Mouse (Mus musculus): ENCODE data around the gene Man1c1. TPM values are rescaled to one million over a fixed set of nuclear protein-coding genes. Genes with fewer than 3 reads are reported as not detected.

The Man1c1 gene
- total RNA-seq, 2 experiments from 2014 or later = 1.4 to 6.1 TPM

DNA sequence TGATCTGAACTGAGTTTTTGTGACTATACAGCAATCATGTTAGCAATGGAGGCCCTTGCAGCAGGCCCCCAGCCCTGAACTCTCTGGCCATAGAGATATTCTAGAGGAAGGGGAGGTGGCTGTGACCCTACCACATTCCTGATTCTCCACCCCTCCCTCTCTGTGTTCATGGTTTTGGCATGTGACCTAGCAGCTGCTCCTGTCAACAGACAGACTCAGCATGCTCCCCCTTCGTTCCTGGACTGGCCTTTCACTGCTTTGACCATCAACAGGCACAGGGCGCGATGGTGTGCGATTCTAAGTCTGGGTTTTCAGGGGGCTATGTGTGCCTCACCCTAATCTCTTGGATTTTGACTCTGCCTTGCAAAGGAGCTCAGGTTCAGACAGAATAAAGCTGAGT lies 86.3 kb downstream of the Man1c1 start:
- ATAC-seq (replicated peaks; ENCODE audit: low FRiP score, poor library complexity, severe bottlenecking) = no peak

- no peak for ATAC-seq (replicated peaks; ENCODE audit: low FRiP score, poor library complexity, severe bottlenecking)
These were observed 88.0 kb downstream of the Man1c1 start for GRCm38 (mm10) chr4:134615929-134616625.

GRCm38 (mm10) chr4:134612070-134612667 lies 91.9 kb downstream of the Man1c1 start:
- ATAC-seq (replicated peaks; ENCODE audit: low FRiP score, poor library complexity, severe bottlenecking) = no peak

GRCm38 (mm10) chr4:134610616-134611015 lies 93.5 kb downstream of the Man1c1 start:
- no peak for ATAC-seq (replicated peaks; ENCODE audit: low FRiP score, poor library complexity, severe bottlenecking)

- ATAC-seq (replicated peaks; ENCODE audit: low FRiP score, poor library complexity, severe bottlenecking) = no peak
These were observed 96.4 kb downstream of the Man1c1 start for GRCm38 (mm10) chr4:134607679-134608078.

DNA sequence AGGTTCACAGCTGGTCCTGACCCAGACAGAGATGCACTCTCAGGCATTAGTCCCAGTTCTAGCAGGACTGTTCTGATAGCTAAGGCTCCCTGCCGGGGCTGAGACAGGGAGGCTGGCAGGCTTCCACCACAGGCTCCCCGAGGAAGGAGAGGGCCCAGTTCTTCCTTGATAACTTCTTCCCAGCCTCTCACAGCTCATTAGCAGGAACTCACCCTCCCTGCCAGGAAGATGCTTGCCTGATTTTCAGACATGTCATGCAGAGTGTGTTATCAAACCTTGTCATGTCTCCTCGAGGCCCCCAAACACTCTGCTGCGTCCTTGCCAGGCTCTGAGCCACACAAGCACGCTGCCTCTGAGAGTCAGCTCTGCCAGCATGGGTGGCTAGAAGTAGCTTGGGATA lies 98.0 kb downstream of the Man1c1 start:
- ATAC-seq (replicated peaks; ENCODE audit: low FRiP score, poor library complexity, severe bottlenecking) = no peak

DNA sequence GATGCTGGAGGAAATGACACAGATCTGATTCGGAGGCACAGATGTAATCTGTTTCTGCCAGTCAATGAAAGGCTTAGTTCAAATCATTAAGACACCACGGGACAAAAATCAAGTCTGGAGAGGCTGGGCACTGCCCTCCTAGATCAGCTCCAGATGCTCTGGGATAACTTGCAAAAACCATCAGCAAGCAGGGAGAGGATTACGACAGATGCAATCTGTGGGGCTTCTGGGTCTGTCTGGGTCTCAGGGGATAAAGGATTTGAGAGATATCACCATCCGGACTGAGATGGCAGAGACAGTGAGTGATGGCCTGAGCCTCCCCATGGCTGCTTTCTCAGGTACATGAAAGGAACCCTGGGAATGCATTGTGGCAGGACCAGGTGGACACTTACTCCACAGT lies 99.6 kb downstream of the Man1c1 start:
- ATAC-seq (replicated peaks; ENCODE audit: low FRiP score, poor library complexity, severe bottlenecking) = no peak

GRCm38 (mm10) chr4:134603553-134603952 lies 100.5 kb downstream of the Man1c1 start:
- no peak for ATAC-seq (replicated peaks; ENCODE audit: low FRiP score, poor library complexity, severe bottlenecking)

GRCm38 (mm10) chr4:134602610-134603009 lies 101.5 kb downstream of the Man1c1 start:
- no peak for ATAC-seq (replicated peaks; ENCODE audit: low FRiP score, poor library complexity, severe bottlenecking)

GRCm38 (mm10) chr4:134601981-134602380 lies 102.1 kb downstream of the Man1c1 start:
- no peak for ATAC-seq (replicated peaks; ENCODE audit: low FRiP score, poor library complexity, severe bottlenecking)

DNA sequence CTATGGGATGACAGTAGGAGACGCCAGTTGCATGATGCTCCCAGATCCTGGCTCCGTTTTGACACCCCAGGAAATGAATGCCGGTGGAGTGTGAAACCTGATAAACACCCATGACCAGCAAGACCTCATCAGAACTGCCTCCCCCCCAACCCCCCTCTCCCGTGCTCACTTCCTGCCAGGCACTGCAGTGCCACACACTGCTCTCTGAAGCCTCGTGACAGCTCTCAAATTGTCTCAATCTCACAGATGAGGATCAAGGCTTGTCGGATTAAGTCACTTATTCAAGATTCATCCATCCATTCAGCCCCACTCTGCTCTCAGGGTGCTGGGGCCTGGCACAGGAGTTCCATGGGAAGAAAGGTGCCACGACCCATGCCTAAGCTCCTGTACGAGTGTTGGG lies 102.7 kb downstream of the Man1c1 start:
- no peak for ATAC-seq (replicated peaks; ENCODE audit: low FRiP score, poor library complexity, severe bottlenecking)

DNA sequence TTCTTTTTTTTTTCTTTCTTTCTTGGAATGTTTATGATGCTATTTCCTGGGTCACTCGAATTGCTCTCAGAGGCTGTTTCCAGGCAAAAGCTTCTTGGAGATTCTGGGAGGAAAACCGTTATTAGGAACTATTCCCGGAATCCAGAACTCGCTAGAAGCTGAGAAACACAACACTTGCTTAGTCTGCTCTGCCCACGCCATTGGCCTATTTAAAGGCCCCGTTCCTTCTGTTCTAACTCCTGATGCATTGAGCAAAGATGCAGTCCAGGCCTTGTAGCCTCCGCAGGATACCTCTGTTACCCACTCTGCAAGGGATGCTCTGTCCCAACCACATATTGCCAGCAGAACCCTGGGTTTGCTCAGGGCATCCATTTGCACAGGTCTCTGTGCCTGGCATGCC lies 103.3 kb downstream of the Man1c1 start:
- ATAC-seq (replicated peaks; ENCODE audit: low FRiP score, poor library complexity, severe bottlenecking) = no peak

- no peak for ATAC-seq (replicated peaks; ENCODE audit: low FRiP score, poor library complexity, severe bottlenecking)
These were observed 104.0 kb downstream of the Man1c1 start for GRCm38 (mm10) chr4:134600060-134600459.

- no peak for ATAC-seq (replicated peaks; ENCODE audit: low FRiP score, poor library complexity, severe bottlenecking)
These were observed 107.0 kb downstream of the Man1c1 start for GRCm38 (mm10) chr4:134596816-134597692.

- no peak for ATAC-seq (replicated peaks; ENCODE audit: low FRiP score, poor library complexity, severe bottlenecking)
These were observed 109.2 kb downstream of the Man1c1 start for GRCm38 (mm10) chr4:134594731-134595439.

- no peak for ATAC-seq (replicated peaks; ENCODE audit: low FRiP score, poor library complexity, severe bottlenecking)
These were observed 111.6 kb downstream of the Man1c1 start for GRCm38 (mm10) chr4:134592442-134592841.

DNA sequence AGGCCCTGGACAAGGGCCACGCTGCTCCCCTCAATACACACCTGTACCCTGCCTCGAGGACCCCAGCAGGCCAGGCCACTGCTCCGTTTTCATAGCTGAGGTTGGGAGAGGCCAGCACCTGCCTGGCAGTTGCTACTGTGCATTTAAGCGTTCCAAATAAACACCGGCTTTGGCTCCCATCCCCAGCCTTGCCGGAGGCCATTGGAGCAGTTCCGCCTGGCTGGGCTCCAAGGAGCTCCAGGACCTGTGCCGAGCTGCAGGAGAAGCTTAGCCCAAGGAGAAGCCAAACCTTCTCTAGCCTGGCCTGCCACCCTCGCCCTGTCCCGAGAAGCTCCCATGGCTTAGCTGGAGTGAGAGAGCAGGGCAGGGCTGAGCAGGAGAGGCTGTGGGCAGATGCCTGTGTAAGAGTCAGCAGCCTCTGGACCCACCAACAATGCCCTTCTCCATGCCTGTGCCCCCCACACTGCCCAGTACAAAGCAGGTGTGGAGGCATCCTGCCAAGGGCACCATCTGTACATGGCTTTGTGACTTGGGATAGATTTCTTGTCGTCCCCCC lies 112.5 kb downstream of the Man1c1 start:
- no peak for ATAC-seq (replicated peaks; ENCODE audit: low FRiP score, poor library complexity, severe bottlenecking)

- peak; percentile 73 for ATAC-seq (replicated peaks; ENCODE audit: low FRiP score, poor library complexity, severe bottlenecking)
These were observed 113.7 kb downstream of the Man1c1 start for GRCm38 (mm10) chr4:134590227-134590926.

- ATAC-seq (replicated peaks; ENCODE audit: low FRiP score, poor library complexity, severe bottlenecking) = no peak
These were observed 114.3 kb downstream of the Man1c1 start for GRCm38 (mm10) chr4:134589786-134590185.
